Mouse (Mus musculus): ENCODE results near the gene 2310057N15Rik.
"Not testable (repeated sequence)": the region's sequence is repeated elsewhere in the genome, so short reads cannot be mapped to it uniquely, and the experiment has no call there.

2310057N15Rik gene

GRCm38 (mm10) chr16:88774106-88774505, at the start of gene 2310057N15Rik:
2310057N15Rik (minus strand) TSS chr16:88774206.
- no peak for DNase-seq (ENCODE audit: low spot score)

- DNase-seq (ENCODE audit: low spot score): no peak
These were observed 49.7 kb upstream of the 2310057N15Rik start for GRCm38 (mm10) chr16:88823736-88824135.

- DNase-seq (ENCODE audit: low spot score): no peak
These were observed 46.1 kb upstream of the 2310057N15Rik start, which contains the start of gene Krtap15 for GRCm38 (mm10) chr16:88820066-88820465. Krtap15 (plus strand) TSS chr16:88820215.

- DNase-seq (ENCODE audit: low spot score): no peak
These were observed 37.8 kb upstream of the 2310057N15Rik start, which contains the start of gene Gm20741 for GRCm38 (mm10) chr16:88811827-88812226. Gm20741 (minus strand) TSS chr16:88812220.

- no peak for DNase-seq (ENCODE audit: low spot score)
These were observed 12.8 kb upstream of the 2310057N15Rik start for GRCm38 (mm10) chr16:88786786-88787185.

GRCm38 (mm10) chr16:88777596-88777995, 3.6 kb upstream of the 2310057N15Rik start, which contains the start of gene Gm5965:
Gm5965 (plus strand) TSS chr16:88777896.
- no peak for DNase-seq (ENCODE audit: low spot score)

- DNase-seq (ENCODE audit: low spot score): not testable (repeated sequence)
These were observed 15.5 kb downstream of the 2310057N15Rik start, which contains the start of gene 2310034C09Rik for GRCm38 (mm10) chr16:88758547-88758946. 2310034C09Rik (plus strand) TSS chr16:88758847.

GRCm38 (mm10) chr16:88751535-88751934, 22.5 kb downstream of the 2310057N15Rik start, which contains the start of gene Krtap13:
Krtap13 (minus strand) TSS chr16:88751635.
- DNase-seq (ENCODE audit: low spot score): not testable (repeated sequence)

- no peak for DNase-seq (ENCODE audit: low spot score)
These were observed 26.1 kb downstream of the 2310057N15Rik start for GRCm38 (mm10) chr16:88747943-88748342.

- no peak for DNase-seq (ENCODE audit: low spot score)
These were observed 29.2 kb downstream of the 2310057N15Rik start for GRCm38 (mm10) chr16:88744750-88745340.

GRCm38 (mm10) chr16:88735391-88735790, 38.6 kb downstream of the 2310057N15Rik start:
- no peak for DNase-seq (ENCODE audit: low spot score)

- no peak for DNase-seq (ENCODE audit: low spot score)
These were observed 45.2 kb downstream of the 2310057N15Rik start, which contains the start of gene Krtap13-1 for GRCm38 (mm10) chr16:88728812-88729275. Krtap13-1 (plus strand) TSS chr16:88728862.

Measured in adipocyte (in vitro differentiated cells).